Mouse (Mus musculus): Measurements from ENCODE around the gene Ephb4. TPM values are rescaled to one million over a fixed set of nuclear protein-coding genes. Genes with fewer than 3 reads are reported as not detected.

The Ephb4 gene
- polyA plus RNA-seq, 1 experiment, result 36.5 TPM

GRCm38 (mm10) chr5:137333512-137334174 is 16.3 kb upstream of the Ephb4 start, which contains the start of gene Slc12a9:
Gene Slc12a9, minus strand, starts transcription at chr5:137333597.
- DNase-seq (ENCODE audit: low read depth, low spot score), result peak; percentile 92
- under 1% methylated on average over 44 of the region's 44 CpGs for WGBS

GRCm38 (mm10) chr5:137334317-137334716 is 15.6 kb upstream of the Ephb4 start:
- DNase-seq (ENCODE audit: low read depth, low spot score), result no peak
- WGBS, result 27% methylated on average over 10 of the region's 10 CpGs

GRCm38 (mm10) chr5:137335066-137335465 is 14.8 kb upstream of the Ephb4 start:
- DNase-seq (ENCODE audit: low read depth, low spot score), result no peak
- WGBS, result 68% methylated on average over 6 of the region's 6 CpGs

GRCm38 (mm10) chr5:137337190-137337589 is 12.7 kb upstream of the Ephb4 start:
- no peak for DNase-seq (ENCODE audit: low read depth, low spot score)
- 66% methylated on average over 8 of the region's 8 CpGs for WGBS

- DNase-seq (ENCODE audit: low read depth, low spot score), result peak; percentile 90
- WGBS, result under 1% methylated on average over 19 of the region's 19 CpGs
These were observed 11.7 kb upstream of the Ephb4 start for GRCm38 (mm10) chr5:137338256-137338655.

GRCm38 (mm10) chr5:137338663-137339289 is 11.1 kb upstream of the Ephb4 start:
- DNase-seq (ENCODE audit: low read depth, low spot score), result no peak
- WGBS, result 1% methylated on average over 11 of the region's 11 CpGs

GRCm38 (mm10) chr5:137339290-137339979 is 10.5 kb upstream of the Ephb4 start:
- DNase-seq (ENCODE audit: low read depth, low spot score), result no peak
- WGBS, result 26% methylated on average over 22 of the region's 22 CpGs

- WGBS, result 76% methylated on average over 6 of the region's 6 CpGs
- no peak for DNase-seq (ENCODE audit: low read depth, low spot score)
These were observed 9.7 kb upstream of the Ephb4 start for GRCm38 (mm10) chr5:137340222-137340621.

GRCm38 (mm10) chr5:137342407-137343012 is 7.4 kb upstream of the Ephb4 start:
- WGBS, result 24% methylated on average over 7 of the region's 7 CpGs
- no peak for DNase-seq (ENCODE audit: low read depth, low spot score)

GRCm38 (mm10) chr5:137343412-137343811 is 6.5 kb upstream of the Ephb4 start:
- no peak for DNase-seq (ENCODE audit: low read depth, low spot score)
- WGBS, result 97% methylated on average over 5 of the region's 5 CpGs

GRCm38 (mm10) chr5:137343869-137344268 is 6.0 kb upstream of the Ephb4 start:
- no peak for DNase-seq (ENCODE audit: low read depth, low spot score)

- WGBS, result 8% methylated on average over 9 of the region's 9 CpGs
- DNase-seq (ENCODE audit: low read depth, low spot score), result peak; percentile 85
These were observed 4.1 kb upstream of the Ephb4 start for GRCm38 (mm10) chr5:137345821-137346220.

- 22% methylated on average over 1 of the region's 1 CpGs for WGBS
- no peak for DNase-seq (ENCODE audit: low read depth, low spot score)
These were observed 3.5 kb upstream of the Ephb4 start for GRCm38 (mm10) chr5:137346388-137346787.

- no peak for DNase-seq (ENCODE audit: low read depth, low spot score)
- WGBS, result 45% methylated on average over 4 of the region's 4 CpGs
These were observed 2.9 kb upstream of the Ephb4 start for GRCm38 (mm10) chr5:137346983-137347382.

GRCm38 (mm10) chr5:137347856-137348255 is 2.1 kb upstream of the Ephb4 start:
- no peak for DNase-seq (ENCODE audit: low read depth, low spot score)
- 25% methylated on average over 7 of the region's 7 CpGs for WGBS

- DNase-seq (ENCODE audit: low read depth, low spot score), result no peak
- WGBS, result 7% methylated on average over 33 of the region's 33 CpGs
These were observed 1.2 kb upstream of the Ephb4 start for GRCm38 (mm10) chr5:137348482-137349383.

GRCm38 (mm10) chr5:137350205-137351057 is 522 bp downstream of the Ephb4 start:
- 1% methylated on average over 52 of the region's 55 CpGs for WGBS
- no peak for DNase-seq (ENCODE audit: low read depth, low spot score)

GRCm38 (mm10) chr5:137351058-137351380 is 1.1 kb downstream of the Ephb4 start:
- DNase-seq (ENCODE audit: low read depth, low spot score), result no peak
- WGBS, result 6% methylated on average over 8 of the region's 8 CpGs

- no peak for DNase-seq (ENCODE audit: low read depth, low spot score)
- WGBS, result 19% methylated on average over 4 of the region's 4 CpGs
These were observed 1.5 kb downstream of the Ephb4 start for GRCm38 (mm10) chr5:137351394-137351793.

All from large intestine, adult 2 months (tissue).